Mouse (Mus musculus) small intestine, adult 2 months (tissue): Measurements from ENCODE around the gene Fbxw7.

Experiments used
- CTCF ChIP-seq: fragments of 200-500 bp; IDR thresholded peaks from 2 replicates; pipeline ENCODE4 v1.5.1; 2012; ENCODE audit warnings: low read depth, mild to moderate bottlenecking, control low read depth, inconsistent platforms, low read length, moderate library complexity, mixed read lengths; ENCODE audit not compliant: insufficient replicate concordance, insufficient read length; ENCODE audit errors: extremely low read depth
- POLR2A ChIP-seq: fragments of 200-500 bp; IDR thresholded peaks from 2 replicates; pipeline ENCODE4 v1.6.1; 2012; ENCODE audit warnings: low read depth, mild to moderate bottlenecking, control low read depth, inconsistent platforms, low read length, moderate library complexity

DNA sequence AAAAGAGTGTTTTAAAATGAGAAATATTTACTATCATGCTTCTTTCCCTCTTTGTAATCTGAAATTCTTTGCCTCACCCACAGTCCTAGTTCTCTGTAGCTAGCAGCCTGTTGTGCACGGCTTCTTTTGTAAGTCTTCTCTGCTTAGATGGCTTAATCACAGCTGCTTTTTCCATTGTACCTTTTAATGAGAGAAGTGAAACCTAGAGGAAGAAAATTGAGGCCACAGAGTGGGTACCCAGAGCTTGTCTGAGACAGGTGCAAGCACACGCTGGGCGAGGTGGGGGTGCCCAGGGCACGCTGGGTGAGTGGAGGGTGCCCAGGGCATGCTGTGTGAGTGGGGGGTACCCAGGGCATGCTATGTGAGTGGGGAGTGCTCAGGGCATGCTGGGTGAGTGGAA is 27.2 kb upstream of the Fbxw7 start:
- TF ChIP-seq CTCF (no peak), POLR2A (no peak)
